Mouse (Mus musculus): Measurements from ENCODE around the gene Tbccd1. TPM values are rescaled to one million over a fixed set of nuclear protein-coding genes. Genes with fewer than 3 reads are reported as not detected.
A peak's percentile ranks its signal among the peaks of the same experiment; 100 is the strongest.

Gene Tbccd1
- polyA plus RNA-seq, 1 experiment from 2014 or later = 36.0 TPM

- Histone ChIP-seq H3K27ac (ENCODE audit: low read depth, low read length) (no peak overlapping the region), H3K27me3 (ENCODE audit: control insufficient read depth, insufficient read depth, low read length) (no peaks in the 10 kb centered on the region), H3K4me3 (ENCODE audit: low read length) (no peak overlapping the region), H3K36me3 (ENCODE audit: control insufficient read depth, insufficient read depth, low read length) (peaks cover 9% of the 10 kb centered on the region), H3K9ac (ENCODE audit: low read depth, low read length) (no peak overlapping the region), H3K4me2 (replicated peaks; ENCODE audit: low read depth, low read length) (no peak overlapping the region), H3K4me1 (ENCODE audit: control insufficient read depth, insufficient read depth, low read length) (no peaks in the 10 kb centered on the region), H3K9me3 (ENCODE audit: control insufficient read depth, low read length) (no peaks in the 10 kb centered on the region)
- WGBS = 90% methylated on average over 11 of the region's 11 CpGs
- no peak for ATAC-seq (ENCODE audit: low FRiP score, low TSS enrichment)
Observed at GRCm38 (mm10) chr16:22877660-22878390, 20.4 kb upstream of the Tbccd1 start.

- H3K27ac ChIP-seq (ENCODE audit: low read depth, low read length) = no peak overlapping the region
- WGBS = 54% methylated on average over 9 of the region's 9 CpGs
- H3K4me2 ChIP-seq (replicated peaks; ENCODE audit: low read depth, low read length) = no peak overlapping the region
- H3K4me3 ChIP-seq (ENCODE audit: low read length) = no peak overlapping the region
- H3K27me3 ChIP-seq (ENCODE audit: control insufficient read depth, insufficient read depth, low read length) = no peaks in the 10 kb centered on the region
- peaks cover 23% of the 10 kb centered on the region for H3K36me3 ChIP-seq (ENCODE audit: control insufficient read depth, insufficient read depth, low read length)
- H3K9me3 ChIP-seq (ENCODE audit: control insufficient read depth, low read length) = no peaks in the 10 kb centered on the region
- H3K9ac ChIP-seq (ENCODE audit: low read depth, low read length) = no peak overlapping the region
- ATAC-seq (ENCODE audit: low FRiP score, low TSS enrichment) = no peak
- no peaks in the 10 kb centered on the region for H3K4me1 ChIP-seq (ENCODE audit: control insufficient read depth, insufficient read depth, low read length)
Observed at GRCm38 (mm10) chr16:22876218-22877043, 19.0 kb upstream of the Tbccd1 start.

DNA sequence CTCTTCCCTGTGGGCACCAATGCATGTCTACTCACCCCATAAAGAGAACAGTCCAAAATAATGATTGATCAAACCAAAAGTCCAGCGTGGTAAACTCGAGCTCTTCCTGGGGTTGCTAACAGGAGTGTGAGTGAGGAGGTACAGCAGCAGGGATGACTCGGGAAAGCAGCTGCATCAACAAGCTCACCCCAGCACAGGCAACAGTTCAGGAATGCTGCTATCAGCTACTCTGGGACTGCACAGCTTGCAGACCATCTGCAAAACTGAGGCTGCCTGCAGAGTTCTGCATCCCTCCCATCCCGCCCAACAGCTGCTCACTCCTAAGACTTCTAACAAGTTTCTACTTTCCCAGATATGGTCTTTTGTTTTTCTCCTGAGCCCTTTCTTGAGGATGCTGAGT lies 15.9 kb upstream of the Tbccd1 start:
- 82% methylated on average over 4 of the region's 4 CpGs for WGBS
- H3K4me3 ChIP-seq (ENCODE audit: low read length) = no peak overlapping the region
- H3K36me3 ChIP-seq (ENCODE audit: control insufficient read depth, insufficient read depth, low read length) = peaks cover 54% of the 10 kb centered on the region
- no peak for ATAC-seq (ENCODE audit: low FRiP score, low TSS enrichment)
- no peaks in the 10 kb centered on the region for H3K4me1 ChIP-seq (ENCODE audit: control insufficient read depth, insufficient read depth, low read length)
- no peak overlapping the region for H3K27ac ChIP-seq (ENCODE audit: low read depth, low read length)
- no peaks in the 10 kb centered on the region for H3K27me3 ChIP-seq (ENCODE audit: control insufficient read depth, insufficient read depth, low read length)
- no peak overlapping the region for H3K4me2 ChIP-seq (replicated peaks; ENCODE audit: low read depth, low read length)
- no peak overlapping the region; the same call in 1 of the 2 replicates for H3K9ac ChIP-seq (ENCODE audit: low read depth, low read length)
- H3K9me3 ChIP-seq (ENCODE audit: control insufficient read depth, low read length) = no peaks in the 10 kb centered on the region

DNA sequence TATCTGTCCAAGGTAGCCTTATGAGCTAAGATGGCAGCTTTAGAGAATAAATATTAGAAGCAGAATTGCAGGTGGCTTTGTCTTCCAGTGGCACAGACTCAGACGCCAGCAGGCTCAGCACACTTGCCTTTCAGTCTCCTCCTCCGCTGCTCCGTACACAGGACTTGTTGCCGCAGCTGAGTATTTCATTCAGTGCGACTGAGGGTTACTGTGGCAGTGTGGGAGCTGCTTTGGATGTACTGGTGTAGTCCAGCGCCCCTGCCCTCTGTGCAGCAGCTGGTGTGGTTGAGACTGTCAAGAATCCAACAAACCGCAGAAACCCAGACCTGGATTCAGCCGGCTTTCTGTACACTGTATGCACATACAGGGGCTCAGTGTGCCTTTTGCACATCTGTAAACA lies 14.9 kb upstream of the Tbccd1 start:
- Histone ChIP-seq H3K9ac (ENCODE audit: low read depth, low read length) (no peak overlapping the region), H3K4me2 (replicated peaks; ENCODE audit: low read depth, low read length) (no peak overlapping the region), H3K27ac (ENCODE audit: low read depth, low read length) (no peak overlapping the region), H3K4me1 (ENCODE audit: control insufficient read depth, insufficient read depth, low read length) (no peaks in the 10 kb centered on the region), H3K4me3 (ENCODE audit: low read length) (no peak overlapping the region), H3K27me3 (ENCODE audit: control insufficient read depth, insufficient read depth, low read length) (no peaks in the 10 kb centered on the region), H3K36me3 (ENCODE audit: control insufficient read depth, insufficient read depth, low read length) (peaks cover 63% of the 10 kb centered on the region), H3K9me3 (ENCODE audit: control insufficient read depth, low read length) (no peaks in the 10 kb centered on the region)
- no peak for ATAC-seq (ENCODE audit: low FRiP score, low TSS enrichment)
- WGBS = 89% methylated on average over 8 of the region's 8 CpGs

GRCm38 (mm10) chr16:22856773-22857172 lies 696 bp downstream of the Tbccd1 start:
- Histone ChIP-seq H3K9ac (ENCODE audit: low read depth, low read length) (peak overlapping the region; percentile 57), H3K27ac (ENCODE audit: low read depth, low read length) (peak overlapping the region; percentile 4; the same call in 1 of the 2 replicates), H3K9me3 (ENCODE audit: control insufficient read depth, low read length) (no peaks in the 10 kb centered on the region), H3K36me3 (ENCODE audit: control insufficient read depth, insufficient read depth, low read length) (peaks cover 4% of the 10 kb centered on the region; the same call in 1 of the 2 replicates), H3K4me2 (replicated peaks; ENCODE audit: low read depth, low read length) (peak overlapping the region; percentile 86), H3K27me3 (ENCODE audit: control insufficient read depth, insufficient read depth, low read length) (no peaks in the 10 kb centered on the region), H3K4me1 (ENCODE audit: control insufficient read depth, insufficient read depth, low read length) (0 out of 2 replicates have a peak, but pooled peaks cover 6% of the 10 kb centered on the region), H3K4me3 (ENCODE audit: low read length) (peak overlapping the region; percentile 65)
- WGBS = 9% methylated on average over 9 of the region's 9 CpGs
- ATAC-seq (ENCODE audit: low FRiP score, low TSS enrichment) = no peak

- H3K9me3 ChIP-seq (ENCODE audit: control insufficient read depth, low read length) = no peaks in the 10 kb centered on the region
- H3K4me2 ChIP-seq (replicated peaks; ENCODE audit: low read depth, low read length) = no peak overlapping the region
- no peak overlapping the region for H3K27ac ChIP-seq (ENCODE audit: low read depth, low read length)
- 91% methylated on average over 4 of the region's 4 CpGs for WGBS
- no peak overlapping the region for H3K4me3 ChIP-seq (ENCODE audit: low read length)
- H3K4me1 ChIP-seq (ENCODE audit: control insufficient read depth, insufficient read depth, low read length) = no peaks in the 10 kb centered on the region
- H3K27me3 ChIP-seq (ENCODE audit: control insufficient read depth, insufficient read depth, low read length) = no peaks in the 10 kb centered on the region
- H3K9ac ChIP-seq (ENCODE audit: low read depth, low read length) = no peak overlapping the region
- H3K36me3 ChIP-seq (ENCODE audit: control insufficient read depth, insufficient read depth, low read length) = no peaks in the 10 kb centered on the region
- ATAC-seq (ENCODE audit: low FRiP score, low TSS enrichment) = no peak
Observed at GRCm38 (mm10) chr16:22852709-22853108, 4.8 kb downstream of the Tbccd1 start.

GRCm38 (mm10) chr16:22848331-22848730 lies 9.1 kb downstream of the Tbccd1 start:
- no peaks in the 10 kb centered on the region for H3K36me3 ChIP-seq (ENCODE audit: control insufficient read depth, insufficient read depth, low read length)
- WGBS = 78% methylated on average over 1 of the region's 1 CpGs
- H3K4me1 ChIP-seq (ENCODE audit: control insufficient read depth, insufficient read depth, low read length) = 0 out of 2 replicates have a peak, but pooled peaks cover 5% of the 10 kb centered on the region
- H3K9ac ChIP-seq (ENCODE audit: low read depth, low read length) = no peak overlapping the region
- no peak overlapping the region for H3K27ac ChIP-seq (ENCODE audit: low read depth, low read length)
- no peaks in the 10 kb centered on the region for H3K27me3 ChIP-seq (ENCODE audit: control insufficient read depth, insufficient read depth, low read length)
- no peak for ATAC-seq (ENCODE audit: low FRiP score, low TSS enrichment)
- no peak overlapping the region for H3K4me2 ChIP-seq (replicated peaks; ENCODE audit: low read depth, low read length)
- no peak overlapping the region for H3K4me3 ChIP-seq (ENCODE audit: low read length)
- H3K9me3 ChIP-seq (ENCODE audit: control insufficient read depth, low read length) = no peaks in the 10 kb centered on the region

GRCm38 (mm10) chr16:22847686-22848085 lies 9.8 kb downstream of the Tbccd1 start:
- H3K9ac ChIP-seq (ENCODE audit: low read depth, low read length) = no peak overlapping the region
- no peak overlapping the region for H3K4me3 ChIP-seq (ENCODE audit: low read length)
- 0 out of 2 replicates have a peak, but pooled peaks cover 5% of the 10 kb centered on the region for H3K4me1 ChIP-seq (ENCODE audit: control insufficient read depth, insufficient read depth, low read length)
- H3K36me3 ChIP-seq (ENCODE audit: control insufficient read depth, insufficient read depth, low read length) = no peaks in the 10 kb centered on the region
- H3K9me3 ChIP-seq (ENCODE audit: control insufficient read depth, low read length) = no peaks in the 10 kb centered on the region
- no peak overlapping the region for H3K27ac ChIP-seq (ENCODE audit: low read depth, low read length)
- WGBS = 76% methylated on average over 1 of the region's 1 CpGs
- H3K4me2 ChIP-seq (replicated peaks; ENCODE audit: low read depth, low read length) = no peak overlapping the region
- no peaks in the 10 kb centered on the region for H3K27me3 ChIP-seq (ENCODE audit: control insufficient read depth, insufficient read depth, low read length)
- no peak for ATAC-seq (ENCODE audit: low FRiP score, low TSS enrichment)

DNA sequence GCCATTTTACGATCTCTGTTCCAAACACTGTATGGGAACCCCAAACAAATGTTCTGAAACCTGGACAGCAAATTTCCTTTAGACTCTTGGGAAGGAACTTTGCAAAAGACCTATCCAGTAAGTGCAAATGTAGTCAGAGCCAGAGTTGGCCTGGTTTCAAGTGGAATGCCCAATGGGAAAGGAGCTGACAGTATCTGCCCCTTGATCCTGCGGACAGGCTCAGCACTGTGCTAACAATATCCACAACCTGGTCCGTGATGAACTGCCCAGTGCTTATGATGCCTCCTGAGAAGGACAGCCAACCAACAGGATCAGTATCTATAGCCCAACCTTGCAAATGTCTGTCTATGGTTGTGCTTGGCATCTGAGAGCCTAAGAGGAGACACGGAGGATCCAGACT lies 12.0 kb downstream of the Tbccd1 start:
- peaks cover 4% of the 10 kb centered on the region; the same call in 1 of the 2 replicates for H3K36me3 ChIP-seq (ENCODE audit: control insufficient read depth, insufficient read depth, low read length)
- H3K9me3 ChIP-seq (ENCODE audit: control insufficient read depth, low read length) = no peaks in the 10 kb centered on the region
- H3K27ac ChIP-seq (ENCODE audit: low read depth, low read length) = no peak overlapping the region
- H3K4me3 ChIP-seq (ENCODE audit: low read length) = no peak overlapping the region
- no peaks in the 10 kb centered on the region for H3K27me3 ChIP-seq (ENCODE audit: control insufficient read depth, insufficient read depth, low read length)
- no peak overlapping the region for H3K4me2 ChIP-seq (replicated peaks; ENCODE audit: low read depth, low read length)
- 86% methylated on average over 4 of the region's 4 CpGs for WGBS
- ATAC-seq (ENCODE audit: low FRiP score, low TSS enrichment) = no peak
- 0 out of 2 replicates have a peak, but pooled peaks cover 5% of the 10 kb centered on the region for H3K4me1 ChIP-seq (ENCODE audit: control insufficient read depth, insufficient read depth, low read length)
- H3K9ac ChIP-seq (ENCODE audit: low read depth, low read length) = no peak overlapping the region
